Comparison of ENCODE assay signal across 8 mouse cellular contexts in the genomic region with DNA sequence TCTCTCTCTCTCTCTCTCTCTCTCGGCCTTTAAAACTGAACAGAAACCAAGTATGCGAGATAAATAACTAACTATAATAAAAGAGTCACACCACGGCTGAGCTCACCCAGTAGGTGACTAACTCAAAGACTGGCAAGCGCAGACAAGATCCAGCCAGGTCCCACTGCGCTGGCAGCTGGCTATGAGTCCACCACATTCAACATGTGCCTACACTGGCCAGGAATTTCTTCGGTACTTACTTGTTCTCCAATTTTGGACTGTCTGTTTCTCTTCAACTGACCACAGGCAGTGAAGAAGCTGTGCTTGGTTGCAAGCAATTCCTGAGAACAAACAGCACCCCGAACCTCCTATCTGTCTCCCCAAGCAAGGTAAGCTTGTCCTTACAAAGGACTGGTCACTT. TPM values are rescaled to one million over a fixed set of nuclear protein-coding genes. Genes with fewer than 3 reads are reported as not detected.
DNase-seq lines count a peak whose midpoint lies in the region; ATAC-seq and TF ChIP-seq lines count a peak whose summit lies in the region.

No protein-coding gene starts in this region.

- no peak for TF ChIP-seq EP300 in stomach, postnatal 0 days (optimal IDR thresholded peaks at IDR 0.05)

- no peak for TF ChIP-seq CTCF in stomach, postnatal 0 days (IDR thresholded peaks at IDR 0.05; ENCODE audit: low read depth)

- intact Hi-C loops in heart, postnatal 14 days (cut with DNase I): no loop called here

- WGBS in limb, embryonic 11.5 days: 66% methylated on average over 7 of the region's 7 CpGs
- 34% methylated on average over 7 of the region's 7 CpGs for WGBS in stomach, postnatal 0 days

- H3K4me3 ChIP-seq in erythroblast, embryonic 14.5 days (replicated peaks): peak overlapping the region; percentile 78
- H3K4me3 ChIP-seq in limb, embryonic 11.5 days (ENCODE audit: low read depth, low read length): peak overlapping the region; percentile 87
- H3K4me3 ChIP-seq in stomach, postnatal 0 days (ENCODE audit: low read depth, low read length): peak overlapping the region; percentile 98

- ATAC-seq in erythroblast, adult 5-6 weeks (replicated peaks; ENCODE audit: low FRiP score, poor library complexity, severe bottlenecking): no peak
- ATAC-seq in limb, embryonic 11.5 days (ENCODE audit: insufficient number of reproducible peaks, low FRiP score, low TSS enrichment, low read depth): no peak
- no peak for ATAC-seq in stomach, postnatal 0 days (ENCODE audit: low FRiP score, low TSS enrichment)

- no peaks in the 10 kb centered on the region for H3K27me3 ChIP-seq in erythroblast, embryonic 14.5 days (ENCODE audit: control insufficient read depth)
- no peaks in the 10 kb centered on the region for H3K27me3 ChIP-seq in limb, embryonic 11.5 days (ENCODE audit: control insufficient read depth, insufficient read depth, low read length)
- no peaks in the 10 kb centered on the region for H3K27me3 ChIP-seq in stomach, postnatal 0 days (ENCODE audit: control insufficient read depth, insufficient read depth, low read length)

- H3K36me3 ChIP-seq in erythroblast, embryonic 14.5 days (ENCODE audit: control insufficient read depth): peaks cover 46% of the 10 kb centered on the region
- peaks cover 19% of the 10 kb centered on the region; the same call in 1 of the 2 replicates for H3K36me3 ChIP-seq in limb, embryonic 11.5 days (ENCODE audit: control insufficient read depth, insufficient read depth, low read length)
- H3K36me3 ChIP-seq in stomach, postnatal 0 days (ENCODE audit: control insufficient read depth, insufficient read depth, low read length): peaks cover 8% of the 10 kb centered on the region; the same call in 1 of the 2 replicates

- H3K4me1 ChIP-seq in erythroblast, embryonic 14.5 days (ENCODE audit: control insufficient read depth): peaks cover 49% of the 10 kb centered on the region
- H3K4me1 ChIP-seq in limb, embryonic 11.5 days (ENCODE audit: control insufficient read depth, insufficient read depth, low read length): peaks cover 14% of the 10 kb centered on the region
- no peaks in the 10 kb centered on the region; the same call in 1 of the 2 replicates for H3K4me1 ChIP-seq in stomach, postnatal 0 days (replicated peaks; ENCODE audit: control insufficient read depth, insufficient read depth)

- H3K4me2 ChIP-seq in limb, embryonic 11.5 days (ENCODE audit: low read depth, severe bottlenecking): peak overlapping the region; percentile 81
- H3K4me2 ChIP-seq in stomach, postnatal 0 days (replicated peaks; ENCODE audit: low read depth): peak overlapping the region; percentile 94

- peak; percentile 61 to 62 for DNase-seq in cerebellum, postnatal 14 days
- peak; percentile 19 to 26 for DNase-seq in heart, postnatal 14 days
- no peak for DNase-seq in limb, embryonic 11.5 days (ENCODE audit: low spot score)
- DNase-seq in stomach, postnatal 0 days (ENCODE audit: low spot score): no peak
- DNase-seq in right cerebral cortex, postnatal 10 days (ENCODE audit: low spot score in 2 of 2): no peak
- no peak for DNase-seq in thymus, postnatal 25 days

- H3K9me3 ChIP-seq in erythroblast, embryonic 14.5 days (ENCODE audit: control insufficient read depth, low read length): no peaks in the 10 kb centered on the region
- no peaks in the 10 kb centered on the region for H3K9me3 ChIP-seq in limb, embryonic 11.5 days (ENCODE audit: control insufficient read depth, low read length)
- no peaks in the 10 kb centered on the region for H3K9me3 ChIP-seq in stomach, postnatal 0 days (ENCODE audit: control insufficient read depth, low read length)

- no peak overlapping the region for H3K27ac ChIP-seq in limb, embryonic 11.5 days (replicated peaks; ENCODE audit: low read depth, low read length)
- no peak overlapping the region; the same call in 1 of the 2 replicates for H3K27ac ChIP-seq in stomach, postnatal 0 days (replicated peaks)

- no peak overlapping the region for H3K9ac ChIP-seq in limb, embryonic 11.5 days (ENCODE audit: low read length)
- H3K9ac ChIP-seq in stomach, postnatal 0 days (ENCODE audit: low read length): peak overlapping the region; percentile 18; the same call in 1 of the 2 replicates

RNA-seq across cellular contexts. Expression of a gene that starts 2.1 kb away (rescaled TPM):
- polyA plus RNA-seq in erythroblast, embryonic 14.5 days (2012): 0.96 and 1.2 TPM in 2 replicates
- total RNA-seq in erythroblast, adult 5-6 weeks (2015; ENCODE audit: low replicate concordance): 14.8 and 21.1 TPM in 2 replicates
- 5.5 and 6.3 TPM in 2 replicates for total RNA-seq in erythroblast, adult 5-6 weeks (2017; ENCODE audit: low replicate concordance)
- total RNA-seq in heart, postnatal 14 days (2021): 10 to 100 TPM; 37.2 to 38.0 TPM
- polyA plus RNA-seq in limb, embryonic 11.5 days (2014; fragmentation: Nextera tagmentation; extraction: Ambion mirVana): 145 and 146 TPM in 2 replicates
- polyA plus RNA-seq in stomach, postnatal 0 days (2015; fragmentation: Nextera tagmentation; extraction: Ambion mirVana): 27.9 and 29.3 TPM in 2 replicates

Comparison
In these comparisons a context has a peak if more than half of its experiments do, and no peak if none do; other contexts are left out.
1. DNase-seq: peak in cerebellum, postnatal 14 days (2 of 2) and heart, postnatal 14 days (2 of 2); none in limb, embryonic 11.5 days (single experiment), stomach, postnatal 0 days (single experiment), right cerebral cortex, postnatal 10 days (0 of 2) and thymus, postnatal 25 days (single experiment).
2. RNA of a gene that starts 2.1 kb away (polyA plus RNA-seq): 145 to 146 TPM in limb, embryonic 11.5 days and 27.9 to 29.3 TPM in stomach, postnatal 0 days; 0.96 to 1.2 TPM in erythroblast, embryonic 14.5 days; every median in the first group is over 10 times any median in the second.
3. Peak in every context shown above with its lines, with median percentiles within 50 percentile points of each other: H3K4me3 ChIP-seq.